13 mouse cellular contexts compared by ENCODE assay signal in genomic region chr10:120674321-120675045, GRCm38 (mm10).
DNase-seq lines count a peak whose midpoint lies in the region; ATAC-seq and TF ChIP-seq lines count a peak whose summit lies in the region.
"Had no signal": no experiment of that assay in that cellular context is flagged by ENCODE, and none has a peak within 500 bp of the region (broad histone marks: within the 10 kb centered on the region; RNA-seq: fewer than 3 reads in every experiment).

No protein-coding gene starts in this region.

- H3K4me3 ChIP-seq in lung, postnatal 0 days (ENCODE audit: low read depth, low read length): no peak overlapping the region
- H3K4me3 ChIP-seq: limb, embryonic 13.5 days; midbrain, embryonic 12.5 days had no signal

- TF ChIP-seq EP300 in lung, postnatal 0 days (IDR thresholded peaks at IDR 0.05): peak; percentile 67; the same call in 1 of the 2 replicates

- no peaks in the 10 kb centered on the region for H3K4me1 ChIP-seq in lung, postnatal 0 days (ENCODE audit: insufficient read depth, low read depth, low read length)
- H3K4me1 ChIP-seq: midbrain, embryonic 12.5 days had no signal

- H3K36me3 ChIP-seq in lung, postnatal 0 days (ENCODE audit: insufficient read depth, low read length): no peaks in the 10 kb centered on the region
- H3K36me3 ChIP-seq: limb, embryonic 13.5 days; midbrain, embryonic 12.5 days had no signal

- H3K4me2 ChIP-seq in lung, postnatal 0 days (replicated peaks; ENCODE audit: low read depth, low read length): no peak overlapping the region
- H3K4me2 ChIP-seq: limb, embryonic 13.5 days; midbrain, embryonic 12.5 days had no signal

- TF ChIP-seq CTCF in lung, postnatal 0 days (IDR thresholded peaks at IDR 0.05): no peak
- TF ChIP-seq CTCF in brain, embryonic 14.5 days (IDR thresholded peaks at IDR 0.05; ENCODE audit: borderline replicate concordance, extremely low read depth, insufficient read depth, insufficient read length): no peak

- H3K9me3 ChIP-seq in lung, postnatal 0 days (ENCODE audit: low read length): no peaks in the 10 kb centered on the region
- H3K9me3 ChIP-seq: limb, embryonic 13.5 days; midbrain, embryonic 12.5 days had no signal

- ATAC-seq in lung, postnatal 0 days: peak; percentile 55
- peak; percentile 80 for ATAC-seq in megakaryocyte progenitor cell, adult 5-6 weeks (replicated peaks; ENCODE audit: poor library complexity)
- ATAC-seq: inflammation-experienced regulatory T-cells, adult 6 months had no signal

- H3K27me3 ChIP-seq in lung, postnatal 0 days (replicated peaks; ENCODE audit: insufficient read depth, low read length): no peaks in the 10 kb centered on the region
- H3K27me3 ChIP-seq: limb, embryonic 13.5 days; midbrain, embryonic 12.5 days had no signal

- H3K9ac ChIP-seq in lung, postnatal 0 days (replicated peaks; ENCODE audit: low read depth): no peak overlapping the region
- H3K9ac ChIP-seq: limb, embryonic 13.5 days; midbrain, embryonic 12.5 days had no signal

- 42% methylated on average over 10 of the region's 10 CpGs for WGBS in lung, postnatal 0 days

- peak overlapping the region; percentile 51; the same call in 1 of the 2 replicates for H3K27ac ChIP-seq in lung, postnatal 0 days (ENCODE audit: low read length)
- H3K27ac ChIP-seq: limb, embryonic 13.5 days; midbrain, embryonic 12.5 days had no signal

- no peak for TF ChIP-seq POLR2A in brain, embryonic 14.5 days (IDR thresholded peaks at IDR 0.05; ENCODE audit: borderline replicate concordance, extremely low read depth, insufficient read depth, insufficient read length, poor library complexity, severe bottlenecking)

- intact Hi-C loops in left cerebral cortex, postnatal 14 days (cut with DNase I): no loop called here

- DNase-seq in lung, postnatal 0 days (ENCODE audit: low spot score): peak; percentile 45
- DNase-seq in lung, adult 18-20 months: no peak
- peak; percentile 41 for DNase-seq in brain, embryonic 14.5 days (ENCODE audit: low read depth)
- DNase-seq in heart, postnatal 4 days: peak; percentile 31
- DNase-seq in left cerebral cortex, postnatal 14 days (ENCODE audit: low spot score in 2 of 2): no peak
- no peak for DNase-seq in adrenal gland, postnatal 36 days
- DNase-seq: cerebellum, adult 9-11 months; kidney, postnatal 10 days; spleen, adult 18-20 months had no signal

Comparison
In these comparisons a context has a peak if more than half of its experiments do, and no peak if none do; other contexts are left out.
1. DNase-seq: peak in lung, postnatal 0 days (single experiment), brain, embryonic 14.5 days (single experiment) and heart, postnatal 4 days (single experiment); none in lung, adult 18-20 months (0 of 2), left cerebral cortex, postnatal 14 days (0 of 2) and adrenal gland, postnatal 36 days (0 of 2).